Mouse (Mus musculus) brain, embryonic 14.5 days (tissue): ENCODE measurements around the gene Apoa5. TPM values are rescaled to one million over a fixed set of nuclear protein-coding genes. Genes with fewer than 3 reads are reported as not detected.

Experiments
- DNase-seq: peaks from one replicate; pipeline ENCODE4 v3.0.0-alpha.2; 2011; ENCODE audit warnings: low read depth
- CTCF ChIP-seq: fragments of 200-500 bp; IDR thresholded peaks from 2 replicates; pipeline ENCODE4 v1.5.1; 2012; ENCODE audit warnings: inconsistent platforms, mild to moderate bottlenecking, moderate library complexity, borderline replicate concordance; ENCODE audit not compliant: insufficient read depth, insufficient read length; ENCODE audit errors: extremely low read depth
- POLR2A ChIP-seq: fragments of 200-500 bp; IDR thresholded peaks from 2 replicates; pipeline ENCODE4 v1.6.1; 2012; ENCODE audit warnings: mild to moderate bottlenecking, inconsistent platforms, borderline replicate concordance; ENCODE audit not compliant: poor library complexity, insufficient read depth, insufficient read length, severe bottlenecking; ENCODE audit errors: extremely low read depth
- polyA plus RNA-seq: library from polyadenylated mRNA; depleted of rRNA; stranded (reverse); fragments of >200 nt; gene quantifications from 2 replicates; pipeline ENCODE4 v1.2.3, GENCODE M21; 2012; rRNA removed

The Apoa5 gene
- polyA plus RNA-seq, result not detected in 2 replicates

- TF ChIP-seq CTCF, result no peak
- TF ChIP-seq POLR2A, result no peak
- DNase-seq, result no peak
These were observed at the start of gene Apoa5 for GRCm38 (mm10) chr9:46268343-46268873. Apoa5 (plus strand) TSS chr9:46268633.

GRCm38 (mm10) chr9:46223090-46223489 is 45.3 kb upstream of the Apoa5 start:
- TF ChIP-seq POLR2A (no peak), CTCF (no peak)
- DNase-seq, result no peak

- TF ChIP-seq CTCF (no peak), POLR2A (no peak)
- DNase-seq, result no peak
These were observed 44.3 kb upstream of the Apoa5 start for GRCm38 (mm10) chr9:46224101-46224500.

- TF ChIP-seq POLR2A (no peak), CTCF (no peak)
- DNase-seq, result no peak
These were observed 43.3 kb upstream of the Apoa5 start for GRCm38 (mm10) chr9:46224945-46225660.

- no peak for DNase-seq
- no peak for TF ChIP-seq CTCF
- TF ChIP-seq POLR2A, result no peak
These were observed 41.3 kb upstream of the Apoa5 start for GRCm38 (mm10) chr9:46227064-46227614.

- TF ChIP-seq POLR2A (no peak), CTCF (no peak)
- no peak for DNase-seq
These were observed 39.9 kb upstream of the Apoa5 start, which contains the start of gene Apoa1 for GRCm38 (mm10) chr9:46228491-46228890. Apoa1 (plus strand) TSS chr9:46228580.

- TF ChIP-seq CTCF, result peak; percentile 79
- TF ChIP-seq POLR2A, result peak; percentile 41; the same call in 1 of the 2 replicates
- DNase-seq, result peak; percentile 97
These were observed 38.6 kb upstream of the Apoa5 start for GRCm38 (mm10) chr9:46229573-46230449.

- DNase-seq, result no peak
- TF ChIP-seq POLR2A, result no peak
- no peak for TF ChIP-seq CTCF
These were observed 37.9 kb upstream of the Apoa5 start for GRCm38 (mm10) chr9:46230450-46230975.

GRCm38 (mm10) chr9:46235196-46235595 is 33.2 kb upstream of the Apoa5 start:
- TF ChIP-seq CTCF (no peak), POLR2A (no peak)
- no peak for DNase-seq

- no peak for DNase-seq
- TF ChIP-seq CTCF, result no peak
- no peak for TF ChIP-seq POLR2A
These were observed 33.0 kb upstream of the Apoa5 start, which contains the start of gene Apoc3 for GRCm38 (mm10) chr9:46235596-46235648. Apoc3 (minus strand) TSS chr9:46235636.

GRCm38 (mm10) chr9:46235649-46236048 is 32.8 kb upstream of the Apoa5 start:
- TF ChIP-seq POLR2A (no peak), CTCF (no peak)
- DNase-seq, result no peak
